Mouse (Mus musculus): Measurements from ENCODE around the gene Vmn2r102.

Gene Vmn2r102

GRCm38 (mm10) chr17:19660028-19660427 lies at the start of gene Vmn2r102:
TSS of gene Vmn2r102 (plus strand) at chr17:19660328.
- no peak for DNase-seq (ENCODE audit: low spot score in 2 of 2)

GRCm38 (mm10) chr17:19629328-19629727 lies 30.8 kb upstream of the Vmn2r102 start:
- no peak for DNase-seq (ENCODE audit: low spot score in 2 of 2)

GRCm38 (mm10) chr17:19658447-19658846 lies 1.7 kb upstream of the Vmn2r102 start:
- DNase-seq (ENCODE audit: low spot score in 2 of 2), result no peak

- no peak for DNase-seq (ENCODE audit: low spot score in 2 of 2)
Measured at GRCm38 (mm10) chr17:19692062-19692461, 31.9 kb downstream of the Vmn2r102 start.

All from frontal cortex, postnatal 10 days (tissue).